ENCODE assay signal across 8 mouse cellular contexts in the genomic region with DNA sequence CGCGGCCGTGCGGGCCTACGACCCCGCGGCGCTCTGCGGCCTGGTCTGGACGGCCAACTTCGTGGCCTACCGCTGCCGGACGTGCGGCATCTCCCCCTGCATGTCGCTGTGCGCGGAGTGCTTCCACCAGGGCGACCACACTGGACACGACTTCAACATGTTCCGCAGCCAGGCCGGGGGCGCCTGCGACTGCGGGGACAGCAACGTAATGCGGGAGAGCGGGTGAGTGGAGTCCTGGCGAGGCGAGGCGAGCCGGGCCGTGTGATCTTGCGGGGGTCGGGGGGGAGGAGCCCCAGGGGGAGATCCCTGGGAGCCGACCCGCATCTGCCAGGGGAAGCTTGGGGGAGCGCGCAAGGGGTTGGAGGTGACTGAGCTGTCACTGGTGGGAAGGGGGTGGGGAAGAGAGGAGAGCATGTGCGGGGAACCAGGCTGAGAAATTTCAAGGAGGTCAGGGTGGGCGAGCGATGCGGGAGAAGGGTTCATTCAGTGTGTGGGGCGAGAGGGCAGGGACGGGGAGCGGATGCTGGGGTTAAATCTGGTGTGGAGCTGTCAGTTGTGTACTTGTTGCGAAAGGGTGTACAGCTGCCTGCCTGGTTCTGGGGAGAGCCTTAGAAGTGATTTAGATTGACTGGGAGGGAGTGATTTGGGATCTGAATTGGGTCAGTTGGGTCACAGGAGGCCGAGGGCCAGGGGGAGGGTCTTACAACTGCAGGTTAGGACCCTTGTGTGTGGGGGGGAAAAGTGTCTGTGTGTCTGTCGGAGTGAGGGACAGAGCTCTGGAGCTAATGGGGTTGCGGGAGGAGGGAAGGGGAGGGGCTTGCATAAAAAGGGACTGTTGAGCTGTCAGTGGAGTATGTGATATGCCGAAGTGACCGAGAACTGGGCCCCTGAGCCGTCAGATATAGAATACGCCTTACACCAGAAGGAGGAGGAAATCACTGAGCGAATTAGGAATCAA. TPM values are rescaled to one million over a fixed set of nuclear protein-coding genes. Genes with fewer than 3 reads are reported as not detected.
A peak's percentile ranks its signal among the peaks of the same experiment; 100 is the strongest.
DNase-seq lines count a peak whose midpoint lies in the region; ATAC-seq lines count a peak whose summit lies in the region.

No protein-coding gene starts in this region.

- DNase-seq in adrenal gland, adult (ENCODE audit: inconsistent age in 2 of 2, low spot score in 1 of 2): peak; percentile 72 to 90
- peak; percentile 52 for DNase-seq in gastrocnemius, postnatal 10 days
- peak; percentile 80 for DNase-seq in induced T-regulatory cell, adult 2 months (ENCODE audit: low read depth)
- peak; percentile 25 to 34 for DNase-seq in left cerebral cortex, adult 9 months (ENCODE audit: low spot score in 2 of 2)
- peak; percentile 50 to 59 for DNase-seq in right cerebral cortex, adult 2 months (ENCODE audit: low spot score in 2 of 2)
- peak; percentile 58 for DNase-seq in urinary bladder, postnatal 14 days (ENCODE audit: low spot score)

- ATAC-seq in common myeloid progenitor, adult 5-6 weeks (replicated peaks; ENCODE audit: low read depth, poor library complexity, severe bottlenecking): peak; percentile 78
- ATAC-seq in megakaryocyte, adult 5-6 weeks (ENCODE audit: poor library complexity, severe bottlenecking): peak; percentile 66

RNA-seq across cellular contexts. Expression of gene Ubr3, which starts 0.9 kb away (rescaled TPM):
- 55.6 and 56.1 TPM in 2 replicates for total RNA-seq in common myeloid progenitor, adult 5-6 weeks (2017)
- total RNA-seq in gastrocnemius, postnatal 10 days (2021): 100 to 1,000 TPM; 106 to 107 TPM
- 48.8 and 55.3 TPM in 2 replicates for total RNA-seq in megakaryocyte, adult 5-6 weeks (2015)
- total RNA-seq in megakaryocyte, adult 5-6 weeks (2017): 40.8 and 72.2 TPM in 2 replicates

RNA-seq across cellular contexts. Expression of gene Mettl5, which starts 12.5 kb away (rescaled TPM):
- total RNA-seq in common myeloid progenitor, adult 5-6 weeks (2017): 48.1 and 48.3 TPM in 2 replicates
- total RNA-seq in gastrocnemius, postnatal 10 days (2021): 10 to 100 TPM; 19.6 to 21.4 TPM
- total RNA-seq in megakaryocyte, adult 5-6 weeks (2015): 20.9 and 24.8 TPM in 2 replicates
- 20.0 and 22.4 TPM in 2 replicates for total RNA-seq in megakaryocyte, adult 5-6 weeks (2017)

RNA-seq across cellular contexts. Expression of gene Ssb, which starts 36.5 kb away (rescaled TPM):
- total RNA-seq in common myeloid progenitor, adult 5-6 weeks (2017): 696 and 720 TPM in 2 replicates
- total RNA-seq in gastrocnemius, postnatal 10 days (2021): 100 to 1,000 TPM; 102 to 114 TPM
- 197 and 221 TPM in 2 replicates for total RNA-seq in megakaryocyte, adult 5-6 weeks (2015)
- 298 and 306 TPM in 2 replicates for total RNA-seq in megakaryocyte, adult 5-6 weeks (2017)

Comparison
In these comparisons a context has a peak if more than half of its experiments do, and no peak if none do; other contexts are left out.
1. Peak in every context shown above with its lines: DNase-seq and ATAC-seq.
2. DNase-seq: peak in every context shown above with its lines; median percentile 81 in adrenal gland, adult; 80 in induced T-regulatory cell, adult 2 months; 58 in urinary bladder, postnatal 14 days; 54 in right cerebral cortex, adult 2 months; 52 in gastrocnemius, postnatal 10 days; 30 in left cerebral cortex, adult 9 months.